Mouse (Mus musculus): ENCODE data around the gene Gm26727.

- TF ChIP-seq CTCF (IDR thresholded peaks at IDR 0.05; ENCODE audit: borderline replicate concordance, extremely low read depth, insufficient read depth, insufficient read length) (peak; percentile 57; the same call in 1 of the 2 replicates), POLR2A (IDR thresholded peaks at IDR 0.05; ENCODE audit: borderline replicate concordance, extremely low read depth, insufficient read depth, insufficient read length, poor library complexity, severe bottlenecking) (no peak)
Observed at GRCm38 (mm10) chr2:67477753-67478152, 44.8 kb upstream of the Gm26727 start.
